13 mouse cellular contexts compared by ENCODE assay signal in the genomic region with DNA sequence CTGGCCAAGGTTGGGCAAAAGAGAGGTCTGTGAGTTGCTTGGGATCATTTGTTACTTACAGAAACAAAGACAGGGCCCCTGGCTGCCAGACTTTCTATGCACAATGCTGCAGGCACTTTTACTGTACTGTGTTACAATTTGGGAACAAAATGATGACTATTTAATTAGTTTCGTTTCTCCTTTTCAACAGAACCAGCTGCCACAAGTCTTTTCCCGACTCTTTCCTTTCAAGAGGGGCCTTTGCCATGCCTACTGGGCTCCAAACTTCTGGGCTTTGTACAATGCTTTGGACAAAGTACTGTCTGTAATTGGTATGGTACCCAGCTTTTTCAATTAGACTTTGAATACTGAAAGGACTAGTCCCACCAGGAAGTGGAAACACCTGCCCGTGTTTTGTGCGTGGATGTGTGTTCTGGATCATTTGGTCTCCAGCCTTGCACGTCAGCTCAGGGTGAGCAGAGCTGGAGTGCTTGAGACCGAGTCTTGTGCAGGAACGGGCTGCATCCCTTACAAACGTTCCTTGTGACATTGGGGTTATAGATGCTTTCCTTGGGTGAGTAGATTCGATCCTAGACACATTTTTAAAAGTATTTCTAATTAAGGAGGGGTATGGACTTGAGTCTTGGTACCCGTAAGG. TPM values are rescaled to one million over a fixed set of nuclear protein-coding genes. Genes with fewer than 3 reads are reported as not detected.
"Had no signal": no experiment of that assay in that cellular context is flagged by ENCODE, and none has a peak within 500 bp of the region (broad histone marks: within the 10 kb centered on the region; RNA-seq: fewer than 3 reads in every experiment).

No protein-coding gene starts in this region.

- H3K4me1 ChIP-seq: limb, embryonic 13.5 days; midbrain, embryonic 13.5 days; neural tube, embryonic 15.5 days had no signal

- H3K27me3 ChIP-seq: limb, embryonic 13.5 days; midbrain, embryonic 13.5 days; neural tube, embryonic 15.5 days had no signal

- ATAC-seq: midbrain, embryonic 13.5 days had no signal

- H3K27ac ChIP-seq: limb, embryonic 13.5 days; midbrain, embryonic 13.5 days; neural tube, embryonic 15.5 days had no signal

- DNase-seq: kidney, postnatal 25 days; left cerebral cortex, postnatal 4 days; lung, embryonic 14.5 days; lung, postnatal 10 days; lung, postnatal 4 days; right cerebral cortex, adult 18-20 months; right cerebral cortex, postnatal 25 days; thymus, postnatal 4 days had no signal

- H3K9ac ChIP-seq: limb, embryonic 13.5 days; lung, embryonic 14.5 days; midbrain, embryonic 13.5 days; neural tube, embryonic 15.5 days had no signal

- H3K4me3 ChIP-seq: limb, embryonic 13.5 days; midbrain, embryonic 13.5 days; myocyte; neural tube, embryonic 15.5 days had no signal

- H3K9me3 ChIP-seq: limb, embryonic 13.5 days; midbrain, embryonic 13.5 days; neural tube, embryonic 15.5 days had no signal

- H3K4me2 ChIP-seq: limb, embryonic 13.5 days; lung, embryonic 14.5 days; midbrain, embryonic 13.5 days; neural tube, embryonic 15.5 days had no signal

RNA-seq across cellular contexts. Expression of gene Thrsp, which starts 33.9 kb away (rescaled TPM):
- total RNA-seq: megakaryocyte-erythroid progenitor cell, adult 5-6 weeks had no signal
